Mouse (Mus musculus) CH12.LX (cell line): ENCODE data around the gene Gm10837.

ENCODE experiments used
- CHD2 ChIP-seq: IDR thresholded peaks from 2 replicates; pipeline ENCODE4 v1.6.1; 2011; ENCODE audit warnings: low read length, improper control_type of control experiment
- CTCF ChIP-seq, 2 experiments: IDR thresholded peaks in 1 of 2; conservative IDR thresholded peaks in 1 of 2; 2 replicates each; pipeline ENCODE4 v1.5.1; 2011 to 2012; ENCODE audit warnings: low read depth in 2 of 2, low read length in 2 of 2, improper control_type of control experiment in 1 of 2, inconsistent platforms in 1 of 2, mild to moderate bottlenecking in 1 of 2, moderate library complexity in 1 of 2
- GABPA ChIP-seq: IDR thresholded peaks from 2 replicates; pipeline ENCODE4 v1.6.1; 2012; ENCODE audit warnings: low read depth, low read length, improper control_type of control experiment, inconsistent platforms; ENCODE audit not compliant: insufficient replicate concordance
- POLR2A ChIP-seq: IDR thresholded peaks from 2 replicates; pipeline ENCODE4 v1.6.1; 2011; ENCODE audit warnings: low read depth, mild to moderate bottlenecking, improper control_type of control experiment, low read length
- POLR2AphosphoS2 ChIP-seq: IDR thresholded peaks from 2 replicates; pipeline ENCODE4 v1.6.1; 2011; ENCODE audit warnings: low read depth, low read length, improper control_type of control experiment
- UBTF ChIP-seq: IDR thresholded peaks from 2 replicates; pipeline ENCODE4 v1.6.1; 2012; ENCODE audit warnings: low read depth, mild to moderate bottlenecking, inconsistent platforms, low read length, improper control_type of control experiment, moderate library complexity
- ZKSCAN1 ChIP-seq: IDR thresholded peaks from 2 replicates; pipeline ENCODE4 v1.6.1; 2012; ENCODE audit warnings: low read depth, inconsistent platforms, low read length, improper control_type of control experiment, borderline replicate concordance
- ZMIZ1 ChIP-seq: IDR thresholded peaks from 2 replicates; pipeline ENCODE4 v1.6.1; 2012; ENCODE audit warnings: low read depth, mild to moderate bottlenecking, inconsistent platforms, low read length, improper control_type of control experiment

GRCm38 (mm10) chr14:122483556-122484421 lies 6.6 kb upstream of the Gm10837 start:
- TF ChIP-seq POLR2AphosphoS2, result no peak
- TF ChIP-seq CHD2, result no peak
- no peak for TF ChIP-seq CTCF (conservative IDR thresholded peaks at IDR 0.05 in 1 of 2, IDR thresholded peaks at IDR 0.05 in 1 of 2; ENCODE audit: low read depth in 2 of 2, low read length in 2 of 2)
- TF ChIP-seq GABPA, result no peak
- no peak for TF ChIP-seq POLR2A
- no peak for TF ChIP-seq UBTF
- TF ChIP-seq ZMIZ1, result no peak
- TF ChIP-seq ZKSCAN1, result no peak
